Mouse (Mus musculus): ENCODE measurements around the gene Gm16381. TPM values are rescaled to one million over a fixed set of nuclear protein-coding genes. Genes with fewer than 3 reads are reported as not detected.

The Gm16381 gene
- polyA plus RNA-seq (2017; shearing (Covaris generic)): 0.95 TPM

GRCm38 (mm10) chr12:87644520-87644919 lies at the start of gene Gm16381:
Gene Gm16381 (minus strand): TSS chr12:87644620.

GRCm38 (mm10) chr12:87618569-87618968 lies 25.9 kb downstream of the Gm16381 start, which contains the start of gene Gm4027:
Gene Gm4027 (plus strand): TSS chr12:87618869.

DNA sequence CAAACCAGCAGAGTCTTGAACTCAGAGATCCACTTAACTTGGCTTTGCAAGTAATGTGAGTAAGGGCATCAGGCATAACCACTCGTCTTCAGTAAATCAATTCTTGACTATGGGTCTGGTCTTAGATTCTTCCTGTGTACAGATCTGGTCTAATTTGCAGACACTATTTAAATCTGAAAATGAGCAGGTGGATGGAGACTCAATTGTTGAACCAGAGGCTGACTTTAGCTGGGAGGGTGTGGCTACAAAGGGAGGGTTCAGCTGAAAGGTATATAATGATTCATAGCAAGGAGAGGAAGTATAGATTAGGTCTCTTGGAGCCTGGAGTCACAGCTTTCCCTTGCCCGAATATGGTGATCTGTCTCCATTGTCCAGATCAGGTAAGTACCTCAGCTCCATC lies 42.0 kb downstream of the Gm16381 start, which contains the start of gene Oog1:
Oog1 (plus strand) TSS at position 301 of the 400 bp plus-strand sequence.

Other genes with a start within 250 kb of the Gm16381 start
- gene Slirp, start 200.7 kb downstream of the Gm16381 start, polyA plus RNA-seq (2017; shearing (Covaris generic)): 46.1 TPM
- gene Alkbh1, start 200.6 kb downstream of the Gm16381 start, polyA plus RNA-seq (2017; shearing (Covaris generic)): 68.3 TPM
- gene Snw1, start 172.3 kb downstream of the Gm16381 start, polyA plus RNA-seq (2017; shearing (Covaris generic)): 181 TPM
- gene Gm5788, start 149.9 kb downstream of the Gm16381 start, polyA plus RNA-seq (2017; shearing (Covaris generic)): 1.1 TPM
- 0.22 TPM for gene Gm8300, start 130.3 kb downstream of the Gm16381 start, polyA plus RNA-seq (2017; shearing (Covaris generic))
- not detected for gene Oog1, start 41.9 kb downstream of the Gm16381 start, polyA plus RNA-seq (2017; shearing (Covaris generic))
- not detected for gene Gm4027, start 25.8 kb downstream of the Gm16381 start, polyA plus RNA-seq (2017; shearing (Covaris generic))
- not detected for gene Gm21319, start 131.1 kb upstream of the Gm16381 start, polyA plus RNA-seq (2017; shearing (Covaris generic))
- gene Gm21936, start 150.9 kb upstream of the Gm16381 start, polyA plus RNA-seq (2017; shearing (Covaris generic)): 1.2 TPM
- 1.1 TPM for gene BB287469, start 172.0 kb upstream of the Gm16381 start, polyA plus RNA-seq (2017; shearing (Covaris generic))
- gene Gm2001, start 197.7 kb upstream of the Gm16381 start, polyA plus RNA-seq (2017; shearing (Covaris generic)): 0.95 TPM
- not detected for gene Gm2016, start 229.5 kb upstream of the Gm16381 start, polyA plus RNA-seq (2017; shearing (Covaris generic))

Data from effector memory CD4-positive, alpha-beta T cell, adult 7 months (primary cell).